Mouse (Mus musculus): ENCODE results near the gene Kdr.

Kdr gene

GRCm38 (mm10) chr5:75900231-75900920 is 77.9 kb downstream of the Kdr start:
- DNase-seq = no peak

GRCm38 (mm10) chr5:75895351-75895750 is 82.9 kb downstream of the Kdr start:
- no peak for DNase-seq

- DNase-seq = no peak
These were observed 85.2 kb downstream of the Kdr start for GRCm38 (mm10) chr5:75892956-75893471.

Measured in right cerebral cortex, postnatal 14 days (tissue).